Mouse (Mus musculus): ENCODE results near the gene Fbxw4. TPM values are rescaled to one million over a fixed set of nuclear protein-coding genes. Genes with fewer than 3 reads are reported as not detected.

Fbxw4 gene
- total RNA-seq, 2 experiments from 2014 or later = 28.7 to 33.3 TPM

- intact Hi-C loops (cut with DNase I) = no loop called here
Observed at GRCm38 (mm10) chr19:45619744-45620501, 40.2 kb downstream of the Fbxw4 start.

GRCm38 (mm10) chr19:45618184-45618583 lies 41.9 kb downstream of the Fbxw4 start:
- intact Hi-C loops (cut with DNase I) = no loop called here
- no peak for DNase-seq (ENCODE audit: extremely low spot score in 1 of 2, low spot score in 2 of 2)

More at GRCm38 (mm10) chr19:45619744-45620501, 40.2 kb downstream of the Fbxw4 start:
- no peak for DNase-seq (ENCODE audit: extremely low spot score in 1 of 2, low spot score in 2 of 2)

- intact Hi-C loops (cut with DNase I) = no loop called here
- no peak for DNase-seq (ENCODE audit: extremely low spot score in 1 of 2, low spot score in 2 of 2)
Observed at GRCm38 (mm10) chr19:45616735-45617134, 43.4 kb downstream of the Fbxw4 start.

- no peak for DNase-seq (ENCODE audit: extremely low spot score in 1 of 2, low spot score in 2 of 2)
- intact Hi-C loops (cut with DNase I) = no loop called here
Observed at GRCm38 (mm10) chr19:45616214-45616518, 43.9 kb downstream of the Fbxw4 start.

GRCm38 (mm10) chr19:45615415-45616213 lies 44.5 kb downstream of the Fbxw4 start:
- no peak for DNase-seq (ENCODE audit: extremely low spot score in 1 of 2, low spot score in 2 of 2)
- intact Hi-C loops (cut with DNase I) = no loop called here

GRCm38 (mm10) chr19:45614928-45615327 lies 45.2 kb downstream of the Fbxw4 start:
- DNase-seq (ENCODE audit: extremely low spot score in 1 of 2, low spot score in 2 of 2) = peak in 1 of 2 experiments; percentile 47

GRCm38 (mm10) chr19:45614375-45614774 lies 45.7 kb downstream of the Fbxw4 start:
- peak in 1 of 2 experiments; percentile 47 for DNase-seq (ENCODE audit: extremely low spot score in 1 of 2, low spot score in 2 of 2)
- intact Hi-C loops (cut with DNase I) = no loop called here

More at GRCm38 (mm10) chr19:45614928-45615327, 45.2 kb downstream of the Fbxw4 start:
- intact Hi-C loops (cut with DNase I) = no loop called here

GRCm38 (mm10) chr19:45610823-45611222 lies 49.3 kb downstream of the Fbxw4 start:
- DNase-seq (ENCODE audit: extremely low spot score in 1 of 2, low spot score in 2 of 2) = no peak
- intact Hi-C loops (cut with DNase I) = no loop called here

- intact Hi-C loops (cut with DNase I) = no loop called here
- no peak for DNase-seq (ENCODE audit: extremely low spot score in 1 of 2, low spot score in 2 of 2)
Observed at GRCm38 (mm10) chr19:45608648-45609339, 51.3 kb downstream of the Fbxw4 start.

- DNase-seq (ENCODE audit: extremely low spot score in 1 of 2, low spot score in 2 of 2) = no peak
- intact Hi-C loops (cut with DNase I) = no loop called here
Observed at GRCm38 (mm10) chr19:45607479-45607878, 52.6 kb downstream of the Fbxw4 start.

GRCm38 (mm10) chr19:45606701-45607100 lies 53.4 kb downstream of the Fbxw4 start:
- no peak for DNase-seq (ENCODE audit: extremely low spot score in 1 of 2, low spot score in 2 of 2)
- intact Hi-C loops (cut with DNase I) = no loop called here

- intact Hi-C loops (cut with DNase I) = no loop called here
- no peak for DNase-seq (ENCODE audit: extremely low spot score in 1 of 2, low spot score in 2 of 2)
Observed at GRCm38 (mm10) chr19:45602606-45603005, 57.5 kb downstream of the Fbxw4 start.

- intact Hi-C loops (cut with DNase I) = no loop called here
- DNase-seq (ENCODE audit: extremely low spot score in 1 of 2, low spot score in 2 of 2) = no peak
Observed at GRCm38 (mm10) chr19:45597106-45597505, 63.0 kb downstream of the Fbxw4 start.

GRCm38 (mm10) chr19:45596434-45596833 lies 63.7 kb downstream of the Fbxw4 start:
- no peak for DNase-seq (ENCODE audit: extremely low spot score in 1 of 2, low spot score in 2 of 2)
- intact Hi-C loops (cut with DNase I) = no loop called here

GRCm38 (mm10) chr19:45596019-45596418 lies 64.1 kb downstream of the Fbxw4 start:
- no peak for DNase-seq (ENCODE audit: extremely low spot score in 1 of 2, low spot score in 2 of 2)
- intact Hi-C loops (cut with DNase I) = no loop called here

- intact Hi-C loops (cut with DNase I) = no loop called here
- DNase-seq (ENCODE audit: extremely low spot score in 1 of 2, low spot score in 2 of 2) = no peak
Observed at GRCm38 (mm10) chr19:45595481-45595880, 64.6 kb downstream of the Fbxw4 start.

- no peak for DNase-seq (ENCODE audit: extremely low spot score in 1 of 2, low spot score in 2 of 2)
- intact Hi-C loops (cut with DNase I) = no loop called here
Observed at GRCm38 (mm10) chr19:45594079-45594478, 66.0 kb downstream of the Fbxw4 start.

GRCm38 (mm10) chr19:45592916-45593315 lies 67.2 kb downstream of the Fbxw4 start:
- intact Hi-C loops (cut with DNase I) = no loop called here

GRCm38 (mm10) chr19:45591704-45592103 lies 68.4 kb downstream of the Fbxw4 start:
- DNase-seq (ENCODE audit: extremely low spot score in 1 of 2, low spot score in 2 of 2) = peak in 1 of 2 experiments; percentile 53
- intact Hi-C loops (cut with DNase I) = no loop called here

More at GRCm38 (mm10) chr19:45592916-45593315, 67.2 kb downstream of the Fbxw4 start:
- no peak for DNase-seq (ENCODE audit: extremely low spot score in 1 of 2, low spot score in 2 of 2)

All from left cerebral cortex, postnatal 10 days (tissue).